Mouse (Mus musculus): Measurements from ENCODE around the gene Zkscan7. TPM values are rescaled to one million over a fixed set of nuclear protein-coding genes. Genes with fewer than 3 reads are reported as not detected.

Zkscan7 gene
- total RNA-seq, 2 experiments from 2014 or later = 4.8 to 5.6 TPM

- intact Hi-C loops (cut with DNase I) = no loop called here
- peak; percentile 71 to 74 for DNase-seq (ENCODE audit: low spot score in 2 of 2)
Observed at GRCm38 (mm10) chr9:122886372-122887179, 1.1 kb downstream of the Zkscan7 start.

GRCm38 (mm10) chr9:122901047-122901446 lies 15.6 kb downstream of the Zkscan7 start:
- intact Hi-C loops (cut with DNase I) = no loop called here

GRCm38 (mm10) chr9:122902717-122903535 lies 17.4 kb downstream of the Zkscan7 start:
- DNase-seq (ENCODE audit: low spot score in 2 of 2) = peak; percentile 46 to 67

More at GRCm38 (mm10) chr9:122901047-122901446, 15.6 kb downstream of the Zkscan7 start:
- no peak for DNase-seq (ENCODE audit: low spot score in 2 of 2)

GRCm38 (mm10) chr9:122922436-122922835 lies 37.0 kb downstream of the Zkscan7 start:
- intact Hi-C loops (cut with DNase I) = loop anchor here (5.0 kb wide), 1 partner anchor 55 kb away; the partner anchor contains the start of gene Zfp445
- DNase-seq (ENCODE audit: low spot score in 2 of 2) = no peak

More at GRCm38 (mm10) chr9:122902717-122903535, 17.4 kb downstream of the Zkscan7 start:
- intact Hi-C loops (cut with DNase I) = no loop called here

GRCm38 (mm10) chr9:122922936-122923381 lies 37.5 kb downstream of the Zkscan7 start, which contains the start of gene Zfp105:
Gene Zfp105 (plus strand): TSS chr9:122923072.
- intact Hi-C loops (cut with DNase I) = loop anchor here (5.0 kb wide), 1 partner anchor 56 kb away; the partner anchor contains the start of gene Zfp445
- DNase-seq (ENCODE audit: low spot score in 2 of 2) = peak; percentile 65 to 74

GRCm38 (mm10) chr9:122928915-122929314 lies 43.4 kb downstream of the Zkscan7 start:
- intact Hi-C loops (cut with DNase I) = no loop called here
- no peak for DNase-seq (ENCODE audit: low spot score in 2 of 2)

Other genes starting within 250 kb of the Zkscan7 start
- gene Topaz1, start 138.3 kb upstream of the Zkscan7 start, total RNA-seq (2021) = not detected
- gene Tcaim, start 80.1 kb upstream of the Zkscan7 start, total RNA-seq (2021) = 10 to 100 TPM; 15.1 to 15.2 TPM
- gene Gm35549, start 41.6 kb upstream of the Zkscan7 start, total RNA-seq (2021) = not detected
- gene Zfp445, start 19.7 kb upstream of the Zkscan7 start, total RNA-seq (2021) = 100 to 1,000 TPM; 150 to 160 TPM
- 1 to 10 TPM; 6.0 to 6.3 TPM for gene Zfp105, start 37.4 kb downstream of the Zkscan7 start, total RNA-seq (2021)
- 10 to 100 TPM; 22.4 TPM for gene 1110059G10Rik, start 65.3 kb downstream of the Zkscan7 start, total RNA-seq (2021)
- 1 to 10 TPM; 2.4 to 2.6 TPM for gene Kif15, start 65.4 kb downstream of the Zkscan7 start, total RNA-seq (2021)
- 10 to 100 TPM; 33.3 to 33.9 TPM for gene Tmem42, start 135.6 kb downstream of the Zkscan7 start, total RNA-seq (2021)
- 1 to 10 TPM; 1.2 to 1.7 TPM for gene Tgm4, start 149.0 kb downstream of the Zkscan7 start, total RNA-seq (2021)
- gene Zdhhc3, start 227.5 kb downstream of the Zkscan7 start, total RNA-seq (2021) = 10 to 100 TPM; 70.4 to 73.6 TPM
- gene Exosc7, start 227.5 kb downstream of the Zkscan7 start, total RNA-seq (2021) = 10 to 100 TPM; 37.6 to 39.1 TPM

Data from left cerebral cortex, postnatal 14 days (tissue).